ENCODE assay signal across 13 mouse cellular contexts in the genomic region with DNA sequence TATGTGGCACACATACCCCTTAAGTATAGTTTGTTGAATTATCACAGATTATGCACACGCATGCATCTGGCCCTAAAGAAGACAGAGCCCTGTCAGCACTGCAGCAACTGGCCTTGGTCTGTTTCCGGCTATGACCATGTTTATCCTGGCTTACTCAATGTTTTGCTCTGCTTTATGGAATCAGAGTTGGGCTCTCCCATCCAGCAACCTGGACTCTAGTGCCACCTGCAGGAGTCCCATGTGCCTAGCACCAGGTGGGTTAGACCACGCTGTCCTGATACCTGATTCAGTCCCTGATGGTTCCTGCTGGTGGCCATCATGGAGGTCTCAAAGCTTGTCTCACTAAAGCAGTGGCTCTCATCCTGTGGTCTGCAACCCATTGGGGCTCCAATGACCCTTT.
DNase-seq lines count a peak whose midpoint lies in the region; ATAC-seq and TF ChIP-seq lines count a peak whose summit lies in the region.
"Had no signal": no experiment of that assay in that cellular context is flagged by ENCODE, and none has a peak within 500 bp of the region (broad histone marks: within the 10 kb centered on the region; RNA-seq: fewer than 3 reads in every experiment).

No protein-coding gene starts in this region.

- H3K27me3 ChIP-seq in midbrain, postnatal 0 days (ENCODE audit: insufficient read depth, low read length): no peaks in the 10 kb centered on the region
- H3K27me3 ChIP-seq in midbrain, embryonic 14.5 days (ENCODE audit: control insufficient read depth, insufficient read depth, low read length): no peaks in the 10 kb centered on the region
- no peaks in the 10 kb centered on the region for H3K27me3 ChIP-seq in MEL (ENCODE audit: control insufficient read depth in 1 of 2, insufficient read depth in 2 of 2, low read length in 2 of 2)
- no peaks in the 10 kb centered on the region for H3K27me3 ChIP-seq in lung, postnatal 0 days (replicated peaks; ENCODE audit: insufficient read depth, low read length)
- H3K27me3 ChIP-seq in limb, embryonic 10.5 days (ENCODE audit: low read depth, poor library complexity, severe bottlenecking): no peaks in the 10 kb centered on the region
- H3K27me3 ChIP-seq: neural tube, embryonic 13.5 days had no signal

- no peaks in the 10 kb centered on the region for H3K79me2 ChIP-seq in MEL (ENCODE audit: control insufficient read depth, insufficient read depth, low read length, poor library complexity)

- DNase-seq in gastrocnemius, adult 2 months: no peak
- DNase-seq in gastrocnemius, postnatal 4 days (ENCODE audit: low spot score in 2 of 2): no peak
- DNase-seq in midbrain, postnatal 0 days (ENCODE audit: low spot score): no peak
- DNase-seq in midbrain, embryonic 14.5 days: no peak
- no peak for DNase-seq in MEL (ENCODE audit: low read depth, low spot score)
- no peak for DNase-seq in lung, postnatal 0 days (ENCODE audit: low spot score)
- DNase-seq in limb, embryonic 10.5 days (ENCODE audit: low spot score): no peak
- no peak for DNase-seq in cerebellum, adult 11-12 months
- DNase-seq: gastrocnemius, postnatal 14 days had no signal

- intact Hi-C loops in gastrocnemius, adult 2 months (cut with DNase I): no loop called here

- no peak overlapping the region for H3K4me2 ChIP-seq in midbrain, postnatal 0 days (ENCODE audit: low read depth, low read length, poor library complexity, severe bottlenecking)
- no peak overlapping the region for H3K4me2 ChIP-seq in midbrain, embryonic 14.5 days (ENCODE audit: low read length)
- no peak overlapping the region for H3K4me2 ChIP-seq in lung, postnatal 0 days (replicated peaks; ENCODE audit: low read depth, low read length)
- H3K4me2 ChIP-seq: hindbrain, embryonic 14.5 days; neural tube, embryonic 13.5 days had no signal

- peak; percentile 40; the same call in 1 of the 2 replicates for TF ChIP-seq CTCF in gastrocnemius, adult 2 months (IDR thresholded peaks at IDR 0.05)
- TF ChIP-seq CTCF in midbrain, postnatal 0 days (IDR thresholded peaks at IDR 0.05): peak; percentile 46
- TF ChIP-seq CTCF in MEL (IDR thresholded peaks at IDR 0.05 in 2 of 3, conservative IDR thresholded peaks at IDR 0.05 in 1 of 3; ENCODE audit: control insufficient read depth in 1 of 3, insufficient read depth in 1 of 3, low read depth in 2 of 3, low read length in 3 of 3, poor library complexity in 1 of 3, severe bottlenecking in 1 of 3): peak in 1 of 3 experiments; percentile 8; a peak in 1 of 6 replicates
- TF ChIP-seq CTCF in lung, postnatal 0 days (IDR thresholded peaks at IDR 0.05): peak; percentile 60

- H3K9me3 ChIP-seq in midbrain, postnatal 0 days (ENCODE audit: low read length): no peaks in the 10 kb centered on the region
- H3K9me3 ChIP-seq in midbrain, embryonic 14.5 days (ENCODE audit: control insufficient read depth, low read length): no peaks in the 10 kb centered on the region
- no peaks in the 10 kb centered on the region for H3K9me3 ChIP-seq in MEL (replicated peaks; ENCODE audit: insufficient read depth, low read length)
- H3K9me3 ChIP-seq in lung, postnatal 0 days (ENCODE audit: low read length): no peaks in the 10 kb centered on the region
- no peaks in the 10 kb centered on the region for H3K9me3 ChIP-seq in limb, embryonic 10.5 days (replicated peaks)

- H3K4me3 ChIP-seq in gastrocnemius, adult 2 months: no peak overlapping the region
- no peak overlapping the region for H3K4me3 ChIP-seq in midbrain, postnatal 0 days (ENCODE audit: low read depth, low read length)
- no peak overlapping the region for H3K4me3 ChIP-seq in midbrain, embryonic 14.5 days (replicated peaks; ENCODE audit: low read depth, low read length)
- no peak overlapping the region for H3K4me3 ChIP-seq in MEL (ENCODE audit: control insufficient read depth in 1 of 2, insufficient read depth in 1 of 2, low read depth in 2 of 2, low read length in 2 of 2)
- H3K4me3 ChIP-seq in lung, postnatal 0 days (ENCODE audit: low read depth, low read length): no peak overlapping the region
- no peak overlapping the region for H3K4me3 ChIP-seq in limb, embryonic 10.5 days
- H3K4me3 ChIP-seq: megakaryocyte, embryonic 14.5 days; neural tube, embryonic 13.5 days had no signal

- H3K36me3 ChIP-seq in midbrain, postnatal 0 days (ENCODE audit: insufficient read depth, low read length): no peaks in the 10 kb centered on the region
- no peaks in the 10 kb centered on the region for H3K36me3 ChIP-seq in midbrain, embryonic 14.5 days (ENCODE audit: control insufficient read depth, insufficient read depth, low read length)
- H3K36me3 ChIP-seq in MEL (ENCODE audit: control insufficient read depth in 1 of 2, insufficient read depth in 2 of 2, low read length in 2 of 2): no peaks in the 10 kb centered on the region
- no peaks in the 10 kb centered on the region for H3K36me3 ChIP-seq in lung, postnatal 0 days (ENCODE audit: insufficient read depth, low read length)
- no peaks in the 10 kb centered on the region for H3K36me3 ChIP-seq in limb, embryonic 10.5 days
- H3K36me3 ChIP-seq: G1E; neural tube, embryonic 13.5 days had no signal

- no peak overlapping the region for H3K9ac ChIP-seq in midbrain, postnatal 0 days (replicated peaks; ENCODE audit: low read length, poor library complexity, severe bottlenecking)
- no peak overlapping the region for H3K9ac ChIP-seq in midbrain, embryonic 14.5 days (replicated peaks; ENCODE audit: low read length)
- no peak overlapping the region for H3K9ac ChIP-seq in MEL (ENCODE audit: control insufficient read depth, low read depth, low read length, poor library complexity, severe bottlenecking)
- H3K9ac ChIP-seq in lung, postnatal 0 days (replicated peaks; ENCODE audit: low read depth): no peak overlapping the region
- H3K9ac ChIP-seq: hindbrain, embryonic 14.5 days; neural tube, embryonic 13.5 days had no signal

- ATAC-seq in midbrain, postnatal 0 days (ENCODE audit: low FRiP score): no peak
- no peak for ATAC-seq in midbrain, embryonic 14.5 days (ENCODE audit: low FRiP score, low TSS enrichment)
- no peak for ATAC-seq in lung, postnatal 0 days

- peak; percentile 5 for TF ChIP-seq RAD21 in MEL (IDR thresholded peaks at IDR 0.05; ENCODE audit: low read depth, low read length)

- 76% methylated on average over 3 of the region's 3 CpGs for WGBS in midbrain, postnatal 0 days
- WGBS in midbrain, embryonic 14.5 days: 71% methylated on average over 3 of the region's 3 CpGs
- WGBS in lung, postnatal 0 days: 68% methylated on average over 3 of the region's 3 CpGs
- WGBS in limb, embryonic 10.5 days: 75% methylated on average over 3 of the region's 3 CpGs

- no peak for TF ChIP-seq POLR2A in MEL (IDR thresholded peaks at IDR 0.05; ENCODE audit: control insufficient read depth in 1 of 2, insufficient read depth in 1 of 2, low read depth in 1 of 2, low read length in 2 of 2, poor library complexity in 1 of 2)

- no peak overlapping the region for H3K27ac ChIP-seq in gastrocnemius, adult 2 months
- no peak overlapping the region for H3K27ac ChIP-seq in midbrain, postnatal 0 days (ENCODE audit: low read depth, low read length)
- H3K27ac ChIP-seq in midbrain, embryonic 14.5 days (replicated peaks; ENCODE audit: low read depth, low read length): no peak overlapping the region
- H3K27ac ChIP-seq in MEL (ENCODE audit: control insufficient read depth, low read depth, low read length): no peak overlapping the region
- H3K27ac ChIP-seq in lung, postnatal 0 days (ENCODE audit: low read length): no peak overlapping the region
- no peak overlapping the region for H3K27ac ChIP-seq in limb, embryonic 10.5 days
- H3K27ac ChIP-seq: hindbrain, embryonic 14.5 days; neural tube, embryonic 13.5 days had no signal

- no peaks in the 10 kb centered on the region for H3K4me1 ChIP-seq in midbrain, postnatal 0 days (ENCODE audit: insufficient read depth, low read length)
- H3K4me1 ChIP-seq in midbrain, embryonic 14.5 days (ENCODE audit: control insufficient read depth, insufficient read depth, low read length): no peaks in the 10 kb centered on the region
- H3K4me1 ChIP-seq in MEL (ENCODE audit: control insufficient read depth in 1 of 2, insufficient read depth in 2 of 2, low read length in 2 of 2): no peaks in the 10 kb centered on the region
- no peaks in the 10 kb centered on the region for H3K4me1 ChIP-seq in lung, postnatal 0 days (ENCODE audit: insufficient read depth, low read depth, low read length)
- peaks cover 21% of the 10 kb centered on the region for H3K4me1 ChIP-seq in limb, embryonic 10.5 days
- H3K4me1 ChIP-seq: neural tube, embryonic 13.5 days had no signal

- TF ChIP-seq EP300 in MEL (IDR thresholded peaks at IDR 0.05; ENCODE audit: low read depth in 1 of 2, low read length in 2 of 2): no peak
- TF ChIP-seq EP300 in lung, postnatal 0 days (IDR thresholded peaks at IDR 0.05): no peak

TF ChIP-seq in MEL, 35 proteins besides CTCF, POLR2A, EP300 and RAD21:
- TF ChIP-seq MAX (IDR thresholded peaks at IDR 0.05; ENCODE audit: low read length) (no peak), ZMIZ1 (IDR thresholded peaks at IDR 0.05; ENCODE audit: low read depth, low read length) (no peak), TCF12 (IDR thresholded peaks at IDR 0.05; ENCODE audit: low read depth, low read length) (no peak), ZNF384 (IDR thresholded peaks at IDR 0.05; ENCODE audit: low read depth, low read length) (no peak), E2F4 (IDR thresholded peaks at IDR 0.05; ENCODE audit: borderline replicate concordance, low read depth, low read length) (no peak), POLR2AphosphoS5 (IDR thresholded peaks at IDR 0.05; ENCODE audit: borderline replicate concordance, low read depth, low read length) (no peak), NRF1 (IDR thresholded peaks at IDR 0.05; ENCODE audit: insufficient read depth, low read depth, low read length, poor library complexity, severe bottlenecking) (no peak), SMC3 (IDR thresholded peaks at IDR 0.05; ENCODE audit: low read depth, low read length) (no peak), JUND (IDR thresholded peaks at IDR 0.05; ENCODE audit: low read depth, low read length) (no peak), UBTF (IDR thresholded peaks at IDR 0.05; ENCODE audit: borderline replicate concordance, insufficient read depth, low read depth, low read length) (no peak), GATA1 (IDR thresholded peaks at IDR 0.05; ENCODE audit: low read depth, low read length) (no peak), MYB (IDR thresholded peaks at IDR 0.05; ENCODE audit: low read depth, low read length) (no peak), BHLHE40 (IDR thresholded peaks at IDR 0.05; ENCODE audit: borderline replicate concordance, low read depth, low read length) (no peak)
